Mouse (Mus musculus) MEL (cell line): ENCODE results near the gene Traf3. TPM values are rescaled to one million over a fixed set of nuclear protein-coding genes. Genes with fewer than 3 reads are reported as not detected.
A peak's percentile ranks its signal among the peaks of the same experiment; 100 is the strongest.

Source experiments
- DNase-seq: peaks from one replicate; pipeline ENCODE4 v3.0.0; 2011; ENCODE audit warnings: low read depth, low spot score
- H3K27ac ChIP-seq: 2 replicates; pipeline ENCODE4 v1.5.1; 2012; ENCODE audit warnings: low read depth, mild to moderate bottlenecking, control low read depth, low read length, moderate library complexity; ENCODE audit not compliant: control insufficient read depth
- H3K27me3 ChIP-seq, 2 experiments: fragments of 150-350 bp in 1 of 2; sonication (generic) in 1 of 2; 2 replicates each; pipeline ENCODE4 v1.6.1; 2012; ENCODE audit warnings: low read length in 2 of 2, mild to moderate bottlenecking in 2 of 2, improper control_type of control experiment in 1 of 2, moderate library complexity in 1 of 2; ENCODE audit not compliant: insufficient read depth in 2 of 2, control insufficient read depth in 1 of 2
- H3K36me3 ChIP-seq, 2 experiments: 2 replicates each; pipeline ENCODE4 v1.6.1; 2012 to 2014; ENCODE audit warnings: low read length in 2 of 2, improper control_type of control experiment in 1 of 2, inconsistent platforms in 1 of 2, mild to moderate bottlenecking in 1 of 2; ENCODE audit not compliant: insufficient read depth in 2 of 2, control insufficient read depth in 1 of 2
- H3K4me1 ChIP-seq, 2 experiments: fragments of 150-350 bp in 1 of 2; sonication (generic) in 1 of 2; 2 replicates each; pipeline ENCODE4 v1.6.1; 2012; ENCODE audit warnings: low read length in 2 of 2, improper control_type of control experiment in 1 of 2, mild to moderate bottlenecking in 1 of 2; ENCODE audit not compliant: insufficient read depth in 2 of 2, control insufficient read depth in 1 of 2
- H3K4me3 ChIP-seq, 2 experiments: fragments of 150-350 bp in 1 of 2; sonication (generic) in 1 of 2; 2 replicates each; pipeline ENCODE4 v1.5.1; 2012; ENCODE audit warnings: low read depth in 2 of 2, low read length in 2 of 2, mild to moderate bottlenecking in 2 of 2, moderate library complexity in 2 of 2, control low read depth in 1 of 2, improper control_type of control experiment in 1 of 2; ENCODE audit not compliant: control insufficient read depth in 1 of 2, insufficient read depth in 1 of 2
- H3K79me2 ChIP-seq: 2 replicates; pipeline ENCODE4 v1.6.1; 2012; ENCODE audit warnings: mild to moderate bottlenecking, low read length, moderate library complexity; ENCODE audit not compliant: control insufficient read depth, poor library complexity, insufficient read depth
- H3K9ac ChIP-seq: 2 replicates; pipeline ENCODE4 v1.6.1; 2012; ENCODE audit warnings: low read depth, mild to moderate bottlenecking, control low read depth, low read length, moderate library complexity; ENCODE audit not compliant: control insufficient read depth, poor library complexity, severe bottlenecking
- H3K9me3 ChIP-seq: fragments of 150-350 bp; sonication (generic); replicated peaks from 2 replicates; pipeline ENCODE4 v1.6.1; 2012; ENCODE audit warnings: mild to moderate bottlenecking, low read length, improper control_type of control experiment, moderate library complexity; ENCODE audit not compliant: insufficient read depth
- BHLHE40 ChIP-seq: IDR thresholded peaks from 2 replicates; pipeline ENCODE4 v1.6.1; 2012; ENCODE audit warnings: low read depth, mild to moderate bottlenecking, inconsistent platforms, low read length, improper control_type of control experiment, borderline replicate concordance
- CTCF ChIP-seq, 3 experiments: IDR thresholded peaks in 2 of 3; conservative IDR thresholded peaks in 1 of 3; 2 replicates each; pipeline ENCODE4 v1.5.1; 2011 to 2012; ENCODE audit warnings: low read length in 3 of 3, low read depth in 2 of 3, mild to moderate bottlenecking in 2 of 3, improper control_type of control experiment in 1 of 3, inconsistent platforms in 1 of 3, mixed read lengths in 1 of 3, moderate library complexity in 1 of 3; ENCODE audit not compliant: control insufficient read depth in 1 of 3, insufficient read depth in 1 of 3, poor library complexity in 1 of 3, severe bottlenecking in 1 of 3
- ETS1 ChIP-seq: IDR thresholded peaks from 2 replicates; pipeline ENCODE4 v1.6.1; 2012; ENCODE audit warnings: low read depth, mild to moderate bottlenecking, inconsistent platforms, low read length, improper control_type of control experiment, moderate library complexity
- GABPA ChIP-seq: IDR thresholded peaks from 2 replicates; pipeline ENCODE4 v1.6.1; 2012; ENCODE audit warnings: low read depth, mild to moderate bottlenecking, inconsistent platforms, low read length, improper control_type of control experiment, moderate library complexity
- HCFC1 ChIP-seq: IDR thresholded peaks from 2 replicates; pipeline ENCODE4 v1.6.1; 2012; ENCODE audit warnings: low read depth, mild to moderate bottlenecking, inconsistent platforms, low read length, improper control_type of control experiment, moderate library complexity
- JUND ChIP-seq: IDR thresholded peaks from 2 replicates; pipeline ENCODE4 v1.6.1; 2011; ENCODE audit warnings: low read depth, mild to moderate bottlenecking, improper control_type of control experiment, low read length
- KAT2A ChIP-seq: conservative IDR thresholded peaks from 2 replicates; pipeline ENCODE4 v1.6.1; 2012; ENCODE audit warnings: low read depth, low read length, improper control_type of control experiment, inconsistent platforms
- MAX ChIP-seq: IDR thresholded peaks from 2 replicates; pipeline ENCODE4 v1.6.1; 2011; ENCODE audit warnings: low read length, improper control_type of control experiment
- MAZ ChIP-seq: IDR thresholded peaks from 2 replicates; pipeline ENCODE4 v1.6.1; 2012; ENCODE audit warnings: low read depth, mild to moderate bottlenecking, inconsistent platforms, low read length, improper control_type of control experiment
- MEF2A ChIP-seq: IDR thresholded peaks from 2 replicates; pipeline ENCODE4 v1.6.1; 2014; ENCODE audit warnings: low read depth, mild to moderate bottlenecking, inconsistent platforms, low read length, improper control_type of control experiment; ENCODE audit not compliant: poor library complexity, insufficient replicate concordance, severe bottlenecking; ENCODE audit errors: extremely low read depth
- MXI1 ChIP-seq: IDR thresholded peaks from 2 replicates; pipeline ENCODE4 v1.6.1; 2011; ENCODE audit warnings: mild to moderate bottlenecking, low read depth, low read length, improper control_type of control experiment
- MYB ChIP-seq: IDR thresholded peaks from 2 replicates; pipeline ENCODE4 v1.6.1; 2011; ENCODE audit warnings: mild to moderate bottlenecking, low read depth, low read length, improper control_type of control experiment
- MYC ChIP-seq: IDR thresholded peaks from 2 replicates; pipeline ENCODE4 v1.6.1; 2011; ENCODE audit warnings: low read depth, mild to moderate bottlenecking, low read length, improper control_type of control experiment, moderate library complexity
- NELFE ChIP-seq: IDR thresholded peaks from 2 replicates; pipeline ENCODE4 v1.6.1; 2011; ENCODE audit warnings: low read depth, low read length, improper control_type of control experiment
- POLR2A ChIP-seq, 2 experiments: IDR thresholded peaks; 2 replicates each; pipeline ENCODE4 v1.6.1; 2011 to 2012; ENCODE audit warnings: low read length in 2 of 2, mild to moderate bottlenecking in 2 of 2, control low read depth in 1 of 2, improper control_type of control experiment in 1 of 2, low read depth in 1 of 2, moderate library complexity in 1 of 2; ENCODE audit not compliant: control insufficient read depth in 1 of 2, insufficient read depth in 1 of 2, poor library complexity in 1 of 2
- POLR2AphosphoS2 ChIP-seq: IDR thresholded peaks from 2 replicates; pipeline ENCODE4 v1.6.1; 2011; ENCODE audit warnings: low read length, improper control_type of control experiment
- RAD21 ChIP-seq: IDR thresholded peaks from 2 replicates; pipeline ENCODE4 v1.6.1; 2011; ENCODE audit warnings: mild to moderate bottlenecking, low read depth, low read length, improper control_type of control experiment
- SIN3A ChIP-seq: IDR thresholded peaks from 2 replicates; pipeline ENCODE4 v1.6.1; 2012; ENCODE audit warnings: low read length, improper control_type of control experiment, inconsistent platforms
- SMC3 ChIP-seq: IDR thresholded peaks from 2 replicates; pipeline ENCODE4 v1.6.1; 2011; ENCODE audit warnings: low read depth, low read length, improper control_type of control experiment
- TAL1 ChIP-seq: IDR thresholded peaks from 2 replicates; pipeline ENCODE4 v1.6.1; 2012; ENCODE audit warnings: mild to moderate bottlenecking, inconsistent platforms, low read length, moderate library complexity, mixed read lengths
- USF1 ChIP-seq: IDR thresholded peaks from 2 replicates; pipeline ENCODE4 v1.6.1; 2014; ENCODE audit warnings: low read depth, mild to moderate bottlenecking, inconsistent platforms, low read length, improper control_type of control experiment, moderate library complexity
- ZC3H11A ChIP-seq: IDR thresholded peaks from 2 replicates; pipeline ENCODE4 v1.6.1; 2012; ENCODE audit warnings: low read depth, mild to moderate bottlenecking, inconsistent platforms, low read length, improper control_type of control experiment
- ZKSCAN1 ChIP-seq: IDR thresholded peaks from 2 replicates; pipeline ENCODE4 v1.6.1; 2012; ENCODE audit warnings: low read depth, mild to moderate bottlenecking, inconsistent platforms, low read length, improper control_type of control experiment, moderate library complexity
- ZNF384 ChIP-seq: IDR thresholded peaks from 2 replicates; pipeline ENCODE4 v1.6.1; 2012; ENCODE audit warnings: low read depth, mild to moderate bottlenecking, inconsistent platforms, low read length, improper control_type of control experiment
- polyA plus RNA-seq, 2 experiments: library from polyadenylated mRNA; stranded (reverse) in 1 of 2; unstranded in 1 of 2; fragments of >175 nt in 1 of 2; fragments of >200 nt in 1 of 2; gene quantifications; 2 replicates each; pipeline versions ENCODE4 v1.2.1 to v1.2.4; 2012; ENCODE audit warnings: low replicate concordance in 2 of 2, low read depth in 1 of 2; ENCODE audit not compliant: insufficient read length in 2 of 2, insufficient read depth in 1 of 2, missing spikeins in 1 of 2
- total RNA-seq: library from RNA; depleted of rRNA; stranded (reverse); fragments of 300-350 nt; gene quantifications from 2 replicates; pipeline ENCODE4 v1.2.3, GENCODE M21; 2012

The Traf3 gene
- total and polyA plus RNA-seq, 3 experiments, result 21.1 to 40.7 TPM; not detected in 1

- no peak for DNase-seq
- Histone ChIP-seq H3K79me2 (no peaks in the 10 kb centered on the region), H3K4me3 (no peak overlapping the region), H3K9ac (no peak overlapping the region), H3K27me3 (no peaks in the 10 kb centered on the region)
- TF ChIP-seq KAT2A (no peak), ZC3H11A (no peak), ETS1 (no peak), POLR2A (IDR thresholded peaks at IDR 0.05; ENCODE audit: control insufficient read depth in 1 of 2, insufficient read depth in 1 of 2, low read depth in 1 of 2, low read length in 2 of 2, poor library complexity in 1 of 2) (no peak), MXI1 (no peak), NELFE (no peak), MAZ (no peak), POLR2AphosphoS2 (no peak), SIN3A (no peak), RAD21 (no peak), ZKSCAN1 (no peak), TAL1 (no peak), MYB (no peak), HCFC1 (no peak), MAX (no peak), JUND (no peak), MEF2A (no peak), USF1 (no peak), GABPA (no peak)
- TF ChIP-seq, all 39 proteins: peak for 0
- peaks cover 0 to 8% of the 10 kb centered on the region in 2 experiments; a peak in 2 of 4 replicates for H3K4me1 ChIP-seq
- H3K27ac ChIP-seq, result no peak overlapping the region
- H3K36me3 ChIP-seq, result peaks cover 0 to 5% of the 10 kb centered on the region in 2 experiments; a peak in 2 of 4 replicates
- no peaks in the 10 kb centered on the region for H3K9me3 ChIP-seq
These were observed 105.8 kb downstream of the Traf3 start for GRCm38 (mm10) chr12:111271966-111272365.

- Histone ChIP-seq H3K9ac (no peak overlapping the region), H3K4me3 (no peak overlapping the region), H3K36me3 (peaks cover 0 to 5% of the 10 kb centered on the region in 2 experiments; a peak in 2 of 4 replicates), H3K27ac (no peak overlapping the region), H3K4me1 (peaks cover 0 to 4% of the 10 kb centered on the region in 2 experiments; a peak in 2 of 4 replicates), H3K79me2 (no peaks in the 10 kb centered on the region), H3K9me3 (no peaks in the 10 kb centered on the region), H3K27me3 (no peaks in the 10 kb centered on the region)
- DNase-seq, result peak; percentile 78
- TF ChIP-seq ZC3H11A, result peak; percentile 57
- TF ChIP-seq MAX, result peak; percentile 41; the same call in 1 of the 2 replicates
- no peak for TF ChIP-seq TAL1
- peak; percentile 86 for TF ChIP-seq MYC
- no peak for TF ChIP-seq BHLHE40
- peak; percentile 90 to 97 (median 92) for TF ChIP-seq CTCF (IDR thresholded peaks at IDR 0.05 in 2 of 3, conservative IDR thresholded peaks at IDR 0.05 in 1 of 3; ENCODE audit: control insufficient read depth in 1 of 3, insufficient read depth in 1 of 3, low read depth in 2 of 3, low read length in 3 of 3, poor library complexity in 1 of 3, severe bottlenecking in 1 of 3)
- no peak for TF ChIP-seq ZNF384
- peak; percentile 73 for TF ChIP-seq RAD21
- peak; percentile 71 for TF ChIP-seq SMC3
These were observed 106.2 kb downstream of the Traf3 start for GRCm38 (mm10) chr12:111272420-111272819.
